Mouse (Mus musculus): ENCODE data around the gene Gm13283.
"Not testable (repeated sequence)": the region's sequence is repeated elsewhere in the genome, so short reads cannot be mapped to it uniquely, and the experiment has no call there.

The Gm13283 gene

DNA sequence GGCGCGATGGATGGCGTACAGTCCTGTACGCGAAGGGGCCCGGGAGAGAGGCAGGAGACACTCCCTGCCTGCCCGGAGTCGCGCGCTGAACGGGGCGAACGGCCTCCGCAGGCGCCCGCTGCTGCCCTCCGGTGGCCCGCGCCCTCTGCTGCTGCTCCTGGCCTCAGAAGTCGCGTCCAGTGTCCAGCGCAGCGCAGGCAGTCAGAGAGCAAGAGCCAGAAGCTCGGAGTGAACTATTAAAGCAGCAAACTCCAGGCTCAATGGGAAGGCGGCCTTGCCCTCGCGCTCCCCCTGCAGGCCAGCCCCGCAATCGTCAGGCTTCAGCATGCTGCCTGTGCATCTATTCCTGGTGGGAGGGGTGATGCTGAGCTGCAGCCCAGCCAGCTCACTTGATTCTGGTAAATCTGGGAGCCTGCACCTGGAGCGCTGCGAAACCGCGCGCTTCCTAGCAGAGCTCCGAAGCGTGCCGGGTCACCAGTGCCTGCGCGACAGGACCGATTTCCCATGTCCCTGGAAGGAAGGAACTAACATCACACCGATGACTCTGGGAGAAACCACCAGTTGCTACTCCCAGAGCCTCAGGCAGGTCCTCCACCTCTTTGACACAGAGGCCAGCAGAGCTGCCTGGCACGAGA lies 3.6 kb downstream of the Gm13283 start:
- DNase-seq (ENCODE audit: low spot score) = not testable (repeated sequence)

DNA sequence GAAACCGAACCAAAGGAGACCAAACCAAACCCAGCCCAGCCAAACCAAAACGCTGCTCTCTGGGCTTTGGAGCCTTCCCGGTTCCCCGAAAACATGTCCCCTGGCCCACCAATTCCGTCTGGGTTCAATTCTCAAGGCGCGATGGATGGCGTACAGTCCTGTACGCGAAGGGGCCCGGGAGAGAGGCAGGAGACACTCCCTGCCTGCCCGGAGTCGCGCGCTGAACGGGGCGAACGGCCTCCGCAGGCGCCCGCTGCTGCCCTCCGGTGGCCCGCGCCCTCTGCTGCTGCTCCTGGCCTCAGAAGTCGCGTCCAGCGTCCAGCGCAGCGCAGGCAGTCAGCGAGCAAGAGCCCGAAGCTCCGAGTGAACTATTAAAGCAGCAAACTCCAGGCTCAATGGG lies 13.6 kb downstream of the Gm13283 start, which contains the start of gene Gm13290:
TSS of gene Gm13290 (plus strand) at position 301 of the 400 bp plus-strand sequence.
- not testable (repeated sequence) for DNase-seq (ENCODE audit: low spot score)

DNA sequence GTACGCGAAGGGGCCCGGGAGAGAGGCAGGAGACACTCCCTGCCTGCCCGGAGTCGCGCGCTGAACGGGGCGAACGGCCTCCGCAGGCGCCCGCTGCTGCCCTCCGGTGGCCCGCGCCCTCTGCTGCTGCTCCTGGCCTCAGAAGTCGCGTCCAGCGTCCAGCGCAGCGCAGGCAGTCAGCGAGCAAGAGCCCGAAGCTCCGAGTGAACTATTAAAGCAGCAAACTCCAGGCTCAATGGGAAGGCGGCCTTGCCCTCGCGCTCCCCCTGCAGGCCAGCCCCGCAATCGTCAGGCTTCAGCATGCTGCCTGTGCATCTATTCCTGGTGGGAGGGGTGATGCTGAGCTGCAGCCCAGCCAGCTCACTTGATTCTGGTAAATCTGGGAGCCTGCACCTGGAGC lies 16.7 kb downstream of the Gm13283 start, which contains the start of gene Gm13289:
TSS of gene Gm13289 (plus strand) at position 301 of the 400 bp plus-strand sequence.
- not testable (repeated sequence) for DNase-seq (ENCODE audit: low spot score)

DNA sequence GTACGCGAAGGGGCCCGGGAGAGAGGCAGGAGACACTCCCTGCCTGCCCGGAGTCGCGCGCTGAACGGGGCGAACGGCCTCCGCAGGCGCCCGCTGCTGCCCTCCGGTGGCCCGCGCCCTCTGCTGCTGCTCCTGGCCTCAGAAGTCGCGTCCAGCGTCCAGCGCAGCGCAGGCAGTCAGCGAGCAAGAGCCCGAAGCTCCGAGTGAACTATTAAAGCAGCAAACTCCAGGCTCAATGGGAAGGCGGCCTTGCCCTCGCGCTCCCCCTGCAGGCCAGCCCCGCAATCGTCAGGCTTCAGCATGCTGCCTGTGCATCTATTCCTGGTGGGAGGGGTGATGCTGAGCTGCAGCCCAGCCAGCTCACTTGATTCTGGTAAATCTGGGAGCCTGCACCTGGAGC lies 19.6 kb downstream of the Gm13283 start, which contains the start of gene Gm13272:
TSS of gene Gm13272 (plus strand) at position 301 of the 400 bp plus-strand sequence.
- not testable (repeated sequence) for DNase-seq (ENCODE audit: low spot score)

DNA sequence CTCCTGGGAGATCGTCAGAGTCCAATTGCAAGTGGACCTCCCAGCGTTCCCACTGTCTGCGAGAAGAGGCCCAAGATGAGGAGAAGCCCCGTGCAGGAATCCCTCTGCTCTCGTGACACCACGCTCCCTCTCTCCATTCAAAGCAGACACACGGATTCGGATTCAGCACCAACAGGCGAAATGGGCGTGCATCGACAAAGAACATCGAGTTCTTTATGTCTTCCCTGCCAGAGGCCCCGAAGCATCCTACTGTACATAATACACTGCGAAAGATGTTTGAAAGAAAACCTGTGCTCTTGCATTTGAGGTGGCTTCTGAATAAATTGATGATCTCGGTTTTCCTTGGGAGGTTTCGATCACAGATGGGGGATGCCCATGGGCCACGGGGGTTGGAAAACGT lies 20.4 kb downstream of the Gm13283 start:
- not testable (repeated sequence) for DNase-seq (ENCODE audit: low spot score)

DNA sequence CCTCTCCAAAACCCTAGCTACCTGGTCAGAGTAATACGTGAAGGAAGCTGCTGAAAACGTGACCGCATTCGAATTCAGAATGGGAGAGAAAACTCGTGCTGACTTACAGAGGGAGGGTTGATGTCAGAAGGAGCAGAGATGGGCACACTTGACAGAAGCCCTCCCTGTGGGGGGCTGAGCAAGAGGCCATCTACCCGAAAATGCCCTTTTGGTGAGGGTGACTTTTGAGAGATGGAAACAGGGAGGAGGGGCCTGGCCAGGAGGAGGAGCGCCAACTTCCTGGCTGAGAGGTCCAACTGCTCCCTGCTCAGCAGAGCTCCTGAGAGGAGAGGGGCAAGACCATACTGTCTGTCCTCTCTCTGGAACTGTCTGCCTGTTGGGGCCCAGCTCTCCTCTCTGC lies 21.9 kb downstream of the Gm13283 start, which contains the start of gene Ifnz:
TSS of gene Ifnz (plus strand) at position 301 of the 400 bp plus-strand sequence.
- DNase-seq (ENCODE audit: low spot score) = not testable (repeated sequence)

DNA sequence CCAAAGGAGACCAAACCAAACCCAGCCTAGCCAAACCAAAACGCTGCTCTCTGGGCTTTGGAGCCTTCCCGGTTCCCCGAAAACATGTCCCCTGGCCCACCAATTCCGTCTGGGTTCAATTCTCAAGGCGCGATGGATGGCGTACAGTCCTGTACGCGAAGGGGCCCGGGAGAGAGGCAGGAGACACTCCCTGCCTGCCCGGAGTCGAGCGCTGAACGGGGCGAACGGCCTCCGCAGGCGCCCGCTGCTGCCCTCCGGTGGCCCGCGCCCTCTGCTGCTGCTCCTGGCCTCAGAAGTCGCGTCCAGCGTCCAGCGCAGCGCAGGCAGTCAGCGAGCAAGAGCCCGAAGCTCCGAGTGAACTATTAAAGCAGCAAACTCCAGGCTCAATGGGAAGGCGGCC lies 22.4 kb downstream of the Gm13283 start:
- DNase-seq (ENCODE audit: low spot score) = not testable (repeated sequence)

DNA sequence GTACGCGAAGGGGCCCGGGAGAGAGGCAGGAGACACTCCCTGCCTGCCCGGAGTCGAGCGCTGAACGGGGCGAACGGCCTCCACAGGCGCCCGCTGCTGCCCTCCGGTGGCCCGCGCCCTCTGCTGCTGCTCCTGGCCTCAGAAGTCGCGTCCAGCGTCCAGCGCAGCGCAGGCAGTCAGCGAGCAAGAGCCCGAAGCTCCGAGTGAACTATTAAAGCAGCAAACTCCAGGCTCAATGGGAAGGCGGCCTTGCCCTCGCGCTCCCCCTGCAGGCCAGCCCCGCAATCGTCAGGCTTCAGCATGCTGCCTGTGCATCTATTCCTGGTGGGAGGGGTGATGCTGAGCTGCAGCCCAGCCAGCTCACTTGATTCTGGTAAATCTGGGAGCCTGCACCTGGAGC lies 25.5 kb downstream of the Gm13283 start, which contains the start of gene Gm13276:
TSS of gene Gm13276 (plus strand) at position 301 of the 400 bp plus-strand sequence.
- DNase-seq (ENCODE audit: low spot score) = not testable (repeated sequence)

DNA sequence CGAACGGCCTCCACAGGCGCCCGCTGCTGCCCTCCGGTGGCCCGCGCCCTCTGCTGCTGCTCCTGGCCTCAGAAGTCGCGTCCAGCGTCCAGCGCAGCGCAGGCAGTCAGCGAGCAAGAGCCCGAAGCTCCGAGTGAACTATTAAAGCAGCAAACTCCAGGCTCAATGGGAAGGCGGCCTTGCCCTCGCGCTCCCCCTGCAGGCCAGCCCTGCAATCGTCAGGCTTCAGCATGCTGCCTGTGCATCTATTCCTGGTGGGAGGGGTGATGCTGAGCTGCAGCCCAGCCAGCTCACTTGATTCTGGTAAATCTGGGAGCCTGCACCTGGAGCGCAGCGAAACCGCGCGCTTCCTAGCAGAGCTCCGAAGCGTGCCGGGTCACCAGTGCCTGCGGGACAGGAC lies 28.5 kb downstream of the Gm13283 start, which contains the start of gene Gm13277:
TSS of gene Gm13277 (plus strand) at position 231 of the 400 bp plus-strand sequence.
- not testable (repeated sequence) for DNase-seq (ENCODE audit: low spot score)

DNA sequence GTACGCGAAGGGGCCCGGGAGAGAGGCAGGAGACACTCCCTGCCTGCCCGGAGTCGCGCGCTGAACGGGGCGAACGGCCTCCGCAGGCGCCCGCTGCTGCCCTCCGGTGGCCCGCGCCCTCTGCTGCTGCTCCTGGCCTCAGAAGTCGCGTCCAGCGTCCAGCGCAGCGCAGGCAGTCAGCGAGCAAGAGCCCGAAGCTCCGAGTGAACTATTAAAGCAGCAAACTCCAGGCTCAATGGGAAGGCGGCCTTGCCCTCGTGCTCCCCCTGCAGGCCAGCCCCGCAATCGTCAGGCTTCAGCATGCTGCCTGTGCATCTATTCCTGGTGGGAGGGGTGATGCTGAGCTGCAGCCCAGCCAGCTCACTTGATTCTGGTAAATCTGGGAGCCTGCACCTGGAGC lies 31.3 kb downstream of the Gm13283 start, which contains the start of gene Gm13278:
TSS of gene Gm13278 (plus strand) at position 301 of the 400 bp plus-strand sequence.
- DNase-seq (ENCODE audit: low spot score) = not testable (repeated sequence)

DNA sequence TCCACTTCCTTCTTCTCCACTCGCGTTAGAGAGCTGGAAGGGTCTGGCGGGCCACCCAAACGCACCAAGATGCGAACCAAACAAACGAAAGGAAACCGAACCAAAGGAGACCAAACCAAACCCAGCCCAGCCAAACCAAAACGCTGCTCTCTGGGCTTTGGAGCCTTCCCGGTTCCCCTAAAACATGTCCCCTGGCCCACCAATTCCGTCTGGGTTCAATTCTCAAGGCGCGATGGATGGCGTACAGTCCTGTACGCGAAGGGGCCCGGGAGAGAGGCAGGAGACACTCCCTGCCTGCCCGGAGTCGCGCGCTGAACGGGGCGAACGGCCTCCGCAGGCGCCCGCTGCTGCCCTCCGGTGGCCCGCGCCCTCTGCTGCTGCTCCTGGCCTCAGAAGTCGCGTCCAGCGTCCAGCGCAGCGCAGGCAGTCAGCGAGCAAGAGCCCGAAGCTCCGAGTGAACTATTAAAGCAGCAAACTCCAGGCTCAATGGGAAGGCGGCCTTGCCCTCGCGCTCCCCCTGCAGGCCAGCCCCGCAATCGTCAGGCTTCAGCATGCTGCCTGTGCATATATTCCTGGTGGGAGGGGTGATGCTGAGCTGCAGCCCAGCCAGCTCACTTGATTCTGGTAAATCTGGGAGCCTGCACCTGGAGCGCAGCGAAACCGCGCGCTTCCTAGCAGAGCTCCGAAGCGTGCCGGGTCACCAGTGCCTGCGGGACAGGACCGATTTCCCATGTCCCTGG lies 34.2 kb downstream of the Gm13283 start, which contains the start of gene Gm13275:
TSS of gene Gm13275 (plus strand) at position 552 of the 740 bp plus-strand sequence.
- DNase-seq (ENCODE audit: low spot score) = not testable (repeated sequence)

DNA sequence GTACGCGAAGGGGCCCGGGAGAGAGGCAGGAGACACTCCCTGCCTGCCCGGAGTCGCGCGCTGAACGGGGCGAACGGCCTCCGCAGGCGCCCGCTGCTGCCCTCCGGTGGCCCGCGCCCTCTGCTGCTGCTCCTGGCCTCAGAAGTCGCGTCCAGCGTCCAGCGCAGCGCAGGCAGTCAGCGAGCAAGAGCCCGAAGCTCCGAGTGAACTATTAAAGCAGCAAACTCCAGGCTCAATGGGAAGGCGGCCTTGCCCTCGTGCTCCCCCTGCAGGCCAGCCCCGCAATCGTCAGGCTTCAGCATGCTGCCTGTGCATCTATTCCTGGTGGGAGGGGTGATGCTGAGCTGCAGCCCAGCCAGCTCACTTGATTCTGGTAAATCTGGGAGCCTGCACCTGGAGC lies 37.2 kb downstream of the Gm13283 start, which contains the start of gene Gm13279:
TSS of gene Gm13279 (plus strand) at position 301 of the 400 bp plus-strand sequence.
- not testable (repeated sequence) for DNase-seq (ENCODE audit: low spot score)

DNA sequence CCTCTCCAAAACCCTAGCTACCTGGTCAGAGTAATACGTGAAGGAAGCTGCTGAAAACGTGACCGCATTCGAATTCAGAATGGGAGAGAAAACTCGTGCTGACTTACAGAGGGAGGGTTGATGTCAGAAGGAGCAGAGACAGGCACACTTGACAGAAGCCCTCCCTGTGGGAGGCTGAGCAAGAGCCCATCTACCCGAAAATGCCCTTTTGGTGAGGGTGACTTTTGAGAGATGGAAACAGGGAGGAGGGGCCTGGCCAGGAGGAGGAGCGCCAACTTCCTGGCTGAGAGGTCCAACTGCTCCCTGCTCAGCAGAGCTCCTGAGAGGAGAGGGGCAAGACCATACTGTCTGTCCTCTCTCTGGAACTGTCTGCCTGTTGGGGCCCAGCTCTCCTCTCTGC lies 39.4 kb downstream of the Gm13283 start, which contains the start of gene Gm13285:
TSS of gene Gm13285 (plus strand) at position 301 of the 400 bp plus-strand sequence.
- not testable (repeated sequence) for DNase-seq (ENCODE audit: low spot score)

DNA sequence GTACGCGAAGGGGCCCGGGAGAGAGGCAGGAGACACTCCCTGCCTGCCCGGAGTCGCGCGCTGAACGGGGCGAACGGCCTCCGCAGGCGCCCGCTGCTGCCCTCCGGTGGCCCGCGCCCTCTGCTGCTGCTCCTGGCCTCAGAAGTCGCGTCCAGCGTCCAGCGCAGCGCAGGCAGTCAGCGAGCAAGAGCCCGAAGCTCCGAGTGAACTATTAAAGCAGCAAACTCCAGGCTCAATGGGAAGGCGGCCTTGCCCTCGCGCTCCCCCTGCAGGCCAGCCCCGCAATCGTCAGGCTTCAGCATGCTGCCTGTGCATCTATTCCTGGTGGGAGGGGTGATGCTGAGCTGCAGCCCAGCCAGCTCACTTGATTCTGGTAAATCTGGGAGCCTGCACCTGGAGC lies 43.0 kb downstream of the Gm13283 start, which contains the start of gene Gm13287:
TSS of gene Gm13287 (plus strand) at position 301 of the 400 bp plus-strand sequence.
- not testable (repeated sequence) for DNase-seq (ENCODE audit: low spot score)

DNA sequence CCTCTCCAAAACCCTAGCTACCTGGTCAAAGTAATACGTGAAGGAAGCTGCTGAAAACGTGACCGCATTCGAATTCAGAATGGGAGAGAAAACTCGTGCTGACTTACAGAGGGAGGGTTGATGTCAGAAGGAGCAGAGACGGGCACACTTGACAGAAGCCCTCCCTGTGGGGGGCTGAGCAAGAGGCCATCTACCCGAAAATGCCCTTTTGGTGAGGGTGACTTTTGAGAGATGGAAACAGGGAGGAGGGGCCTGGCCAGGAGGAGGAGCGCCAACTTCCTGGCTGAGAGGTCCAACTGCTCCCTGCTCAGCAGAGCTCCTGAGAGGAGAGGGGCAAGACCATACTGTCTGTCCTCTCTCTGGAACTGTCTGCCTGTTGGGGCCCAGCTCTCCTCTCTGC lies 45.3 kb downstream of the Gm13283 start, which contains the start of gene Gm13288:
TSS of gene Gm13288 (plus strand) at position 301 of the 400 bp plus-strand sequence.
- not testable (repeated sequence) for DNase-seq (ENCODE audit: low spot score)

DNA sequence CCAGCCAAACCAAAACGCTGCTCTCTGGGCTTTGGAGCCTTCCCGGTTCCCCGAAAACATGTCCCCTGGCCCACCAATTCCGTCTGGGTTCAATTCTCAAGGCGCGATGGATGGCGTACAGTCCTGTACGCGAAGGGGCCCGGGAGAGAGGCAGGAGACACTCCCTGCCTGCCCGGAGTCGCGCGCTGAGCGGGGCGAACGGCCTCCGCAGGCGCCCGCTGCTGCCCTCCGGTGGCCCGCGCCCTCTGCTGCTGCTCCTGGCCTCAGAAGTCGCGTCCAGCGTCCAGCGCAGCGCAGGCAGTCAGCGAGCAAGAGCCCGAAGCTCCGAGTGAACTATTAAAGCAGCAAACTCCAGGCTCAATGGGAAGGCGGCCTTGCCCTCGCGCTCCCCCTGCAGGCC lies 45.8 kb downstream of the Gm13283 start:
- DNase-seq (ENCODE audit: low spot score) = not testable (repeated sequence)
